Mouse (Mus musculus): ENCODE data around the gene Gba2. TPM values are rescaled to one million over a fixed set of nuclear protein-coding genes. Genes with fewer than 3 reads are reported as not detected.

The Gba2 gene
- polyA plus RNA-seq, 1 experiment = 2.3 TPM

DNA sequence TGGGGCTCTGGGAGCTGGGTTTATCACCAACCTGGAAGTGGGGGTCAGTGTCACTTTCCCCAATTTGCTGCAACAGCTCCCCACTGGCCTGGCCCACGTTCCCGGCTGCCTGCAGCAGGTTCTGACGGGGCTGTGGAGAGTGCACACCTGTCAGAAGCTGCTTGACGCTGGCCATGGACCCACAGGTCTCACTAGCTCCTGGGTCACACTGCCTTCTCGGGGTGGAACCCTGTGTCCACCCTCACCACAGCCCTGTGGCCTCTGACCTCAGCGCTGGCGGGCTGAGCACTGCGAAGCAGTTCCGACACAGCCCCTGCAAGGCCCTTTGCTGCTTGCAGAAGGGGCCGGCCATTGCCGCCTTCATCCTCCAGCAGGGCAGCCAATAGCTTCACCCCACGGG lies 29.6 kb downstream of the Gba2 start:
- H3K27ac ChIP-seq (replicated peaks; ENCODE audit: low read depth, low read length) = no peak overlapping the region
- no peaks in the 10 kb centered on the region for H3K4me1 ChIP-seq (ENCODE audit: control insufficient read depth, insufficient read depth, insufficient read length, low read length)
- H3K4me3 ChIP-seq (ENCODE audit: insufficient read depth, low read depth, low read length) = no peak overlapping the region

- no peaks in the 10 kb centered on the region for H3K4me1 ChIP-seq (ENCODE audit: control insufficient read depth, insufficient read depth, insufficient read length, low read length)
Observed at GRCm38 (mm10) chr4:43547160-43547559, 31.5 kb downstream of the Gba2 start.

GRCm38 (mm10) chr4:43546375-43547047 lies 32.2 kb downstream of the Gba2 start:
- H3K4me3 ChIP-seq (ENCODE audit: insufficient read depth, low read depth, low read length) = no peak overlapping the region
- no peak overlapping the region for H3K27ac ChIP-seq (replicated peaks; ENCODE audit: low read depth, low read length)
- no peaks in the 10 kb centered on the region for H3K4me1 ChIP-seq (ENCODE audit: control insufficient read depth, insufficient read depth, insufficient read length, low read length)

More at GRCm38 (mm10) chr4:43547160-43547559, 31.5 kb downstream of the Gba2 start:
- Histone ChIP-seq H3K27ac (replicated peaks; ENCODE audit: low read depth, low read length) (no peak overlapping the region), H3K4me3 (ENCODE audit: insufficient read depth, low read depth, low read length) (no peak overlapping the region)

DNA sequence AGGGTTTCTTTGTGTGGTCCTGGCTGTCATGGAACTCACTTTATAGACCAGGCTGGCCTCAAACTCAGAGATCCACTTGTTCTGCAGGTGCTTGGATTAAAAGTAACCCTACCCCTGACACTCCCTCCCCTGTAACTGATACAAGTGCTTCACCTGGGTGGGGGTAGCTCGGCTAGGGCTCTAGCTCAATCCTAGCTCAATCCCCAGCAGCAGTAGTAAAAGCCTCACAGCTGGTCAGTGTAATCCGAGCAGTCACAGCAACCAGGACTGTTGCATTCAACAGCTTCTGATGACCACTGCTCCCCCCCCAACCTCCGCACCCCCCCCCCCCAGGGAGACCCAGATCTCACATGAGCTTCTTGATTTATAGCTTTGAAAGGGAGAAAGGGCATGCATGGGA lies 36.6 kb downstream of the Gba2 start:
- H3K27ac ChIP-seq (replicated peaks; ENCODE audit: low read depth, low read length) = no peak overlapping the region

DNA sequence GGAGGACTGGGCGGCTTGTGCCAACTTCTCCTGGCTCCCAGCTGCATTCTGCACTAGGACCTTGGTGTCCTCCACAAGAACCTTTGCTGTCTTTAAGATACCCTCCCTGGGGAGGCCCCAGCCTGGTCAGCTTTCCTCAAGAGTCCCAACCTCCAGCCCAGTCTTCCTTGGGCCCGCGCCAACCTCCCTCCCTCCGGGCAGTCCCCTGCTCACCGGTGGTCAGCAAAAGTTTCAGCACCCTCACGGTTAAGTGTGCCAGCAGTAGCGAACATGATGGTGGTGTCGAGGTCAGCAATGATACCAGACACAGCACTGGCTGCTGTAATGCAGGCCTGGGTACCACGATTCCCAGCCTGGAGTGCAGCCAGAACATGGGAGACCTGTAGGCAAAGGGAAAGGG lies 42.6 kb downstream of the Gba2 start:
- Histone ChIP-seq H3K4me1 (ENCODE audit: control insufficient read depth, insufficient read depth, insufficient read length, low read length) (no peaks in the 10 kb centered on the region), H3K4me3 (ENCODE audit: insufficient read depth, low read depth, low read length) (no peak overlapping the region), H3K27ac (replicated peaks; ENCODE audit: low read depth, low read length) (no peak overlapping the region)

More for the DNA sequence above, 36.6 kb downstream of the Gba2 start:
- Histone ChIP-seq H3K4me3 (ENCODE audit: insufficient read depth, low read depth, low read length) (no peak overlapping the region), H3K4me1 (ENCODE audit: control insufficient read depth, insufficient read depth, insufficient read length, low read length) (no peaks in the 10 kb centered on the region)

- H3K27ac ChIP-seq (replicated peaks; ENCODE audit: low read depth, low read length) = no peak overlapping the region
- no peak overlapping the region for H3K4me3 ChIP-seq (ENCODE audit: insufficient read depth, low read depth, low read length)
- H3K4me1 ChIP-seq (ENCODE audit: control insufficient read depth, insufficient read depth, insufficient read length, low read length) = no peaks in the 10 kb centered on the region
Observed at GRCm38 (mm10) chr4:43535628-43536027, 43.0 kb downstream of the Gba2 start.

- H3K4me1 ChIP-seq (ENCODE audit: control insufficient read depth, insufficient read depth, insufficient read length, low read length) = no peaks in the 10 kb centered on the region
- H3K4me3 ChIP-seq (ENCODE audit: insufficient read depth, low read depth, low read length) = no peak overlapping the region
- H3K27ac ChIP-seq (replicated peaks; ENCODE audit: low read depth, low read length) = no peak overlapping the region
Observed at GRCm38 (mm10) chr4:43533270-43533669, 45.4 kb downstream of the Gba2 start.

GRCm38 (mm10) chr4:43530581-43530980 lies 48.1 kb downstream of the Gba2 start:
- Histone ChIP-seq H3K27ac (replicated peaks; ENCODE audit: low read depth, low read length) (no peak overlapping the region), H3K4me1 (ENCODE audit: control insufficient read depth, insufficient read depth, insufficient read length, low read length) (no peaks in the 10 kb centered on the region), H3K4me3 (ENCODE audit: insufficient read depth, low read depth, low read length) (no peak overlapping the region)

- H3K4me3 ChIP-seq (ENCODE audit: insufficient read depth, low read depth, low read length) = no peak overlapping the region
- no peaks in the 10 kb centered on the region for H3K4me1 ChIP-seq (ENCODE audit: control insufficient read depth, insufficient read depth, insufficient read length, low read length)
- H3K27ac ChIP-seq (replicated peaks; ENCODE audit: low read depth, low read length) = no peak overlapping the region
Observed at GRCm38 (mm10) chr4:43530081-43530501, 48.6 kb downstream of the Gba2 start.

DNA sequence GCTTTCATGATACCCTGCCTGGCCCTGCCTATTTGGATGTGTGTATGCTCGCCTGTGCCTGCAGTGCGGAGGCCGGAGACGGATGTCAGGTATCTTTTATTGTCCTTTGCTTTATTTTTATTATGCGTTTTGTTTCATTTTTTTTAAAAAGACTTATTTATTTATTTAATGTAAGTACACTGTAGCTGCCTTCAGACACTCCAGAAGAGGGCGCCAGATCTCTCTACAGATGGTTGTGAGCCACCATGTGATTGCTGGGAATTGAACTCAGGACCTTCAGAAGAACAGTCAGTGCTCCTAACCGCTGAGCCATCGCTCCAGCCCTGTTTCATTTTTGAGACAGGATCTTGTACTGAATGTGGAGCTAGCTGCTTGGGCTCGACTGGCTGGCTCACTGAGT lies 50.2 kb downstream of the Gba2 start:
- H3K4me3 ChIP-seq (ENCODE audit: insufficient read depth, low read depth, low read length) = no peak overlapping the region
- H3K27ac ChIP-seq (replicated peaks; ENCODE audit: low read depth, low read length) = no peak overlapping the region
- H3K4me1 ChIP-seq (ENCODE audit: control insufficient read depth, insufficient read depth, insufficient read length, low read length) = 0 out of 2 replicates have a peak, but pooled peaks cover 2% of the 10 kb centered on the region

DNA sequence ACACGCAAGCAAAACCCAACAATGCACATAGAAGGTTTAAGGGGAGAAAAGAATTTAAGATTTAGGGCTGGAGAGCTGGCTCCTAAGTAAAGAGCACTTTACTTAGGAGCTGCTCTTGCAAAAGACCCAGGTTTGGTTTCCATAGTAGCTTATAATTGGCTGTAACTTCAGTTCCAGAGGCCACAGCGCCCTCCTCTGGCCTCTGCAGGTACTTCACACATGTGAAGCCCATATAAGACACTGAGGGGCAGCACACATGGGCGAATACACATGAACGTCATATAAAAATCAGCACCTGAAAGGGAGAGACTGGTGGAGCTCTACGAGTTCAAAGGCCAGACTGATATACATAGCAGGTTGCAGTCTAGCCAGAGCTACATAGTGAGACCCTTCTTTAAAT lies 50.8 kb downstream of the Gba2 start:
- 0 out of 2 replicates have a peak, but pooled peaks cover 2% of the 10 kb centered on the region for H3K4me1 ChIP-seq (ENCODE audit: control insufficient read depth, insufficient read depth, insufficient read length, low read length)
- no peak overlapping the region for H3K27ac ChIP-seq (replicated peaks; ENCODE audit: low read depth, low read length)
- no peak overlapping the region for H3K4me3 ChIP-seq (ENCODE audit: insufficient read depth, low read depth, low read length)

DNA sequence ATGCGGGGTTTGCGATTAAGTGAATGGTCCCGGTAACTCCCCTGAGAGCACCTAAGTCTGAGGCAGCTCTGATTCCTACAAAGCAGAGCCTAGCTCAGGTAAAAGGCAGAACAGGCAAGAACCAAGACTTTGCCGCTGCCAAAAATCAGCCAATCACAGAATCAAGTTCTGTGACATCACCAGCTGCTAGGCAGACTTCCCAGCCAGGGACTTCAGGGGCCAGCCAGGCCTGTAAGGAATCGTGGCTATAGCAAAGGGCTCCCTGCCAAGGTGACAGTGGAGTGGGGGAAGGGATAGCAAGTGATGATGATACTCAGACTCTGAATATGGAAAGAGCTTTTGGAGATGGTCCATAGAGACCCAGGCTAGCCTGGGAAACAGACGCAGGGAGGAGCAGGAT lies 58.7 kb downstream of the Gba2 start:
- H3K4me3 ChIP-seq (ENCODE audit: insufficient read depth, low read depth, low read length) = no peak overlapping the region
- H3K4me1 ChIP-seq (ENCODE audit: control insufficient read depth, insufficient read depth, insufficient read length, low read length) = peaks cover 2% of the 10 kb centered on the region; the same call in 1 of the 2 replicates
- no peak overlapping the region for H3K27ac ChIP-seq (replicated peaks; ENCODE audit: low read depth, low read length)

GRCm38 (mm10) chr4:43519551-43519950 lies 59.1 kb downstream of the Gba2 start:
- H3K27ac ChIP-seq (replicated peaks; ENCODE audit: low read depth, low read length) = no peak overlapping the region
- no peak overlapping the region for H3K4me3 ChIP-seq (ENCODE audit: insufficient read depth, low read depth, low read length)
- H3K4me1 ChIP-seq (ENCODE audit: control insufficient read depth, insufficient read depth, insufficient read length, low read length) = peaks cover 2% of the 10 kb centered on the region; the same call in 1 of the 2 replicates

Measured in brown adipose tissue, adult 24 weeks (tissue).